Mouse (Mus musculus) large intestine, adult 2 months (tissue): ENCODE results near the gene Sncb. TPM values are rescaled to one million over a fixed set of nuclear protein-coding genes. Genes with fewer than 3 reads are reported as not detected.

ENCODE experiments used
- DNase-seq: peaks from one replicate; pipeline ENCODE4 v3.0.0-alpha.2; 2012; ENCODE audit warnings: low read depth, low spot score
- WGBS: fragments of 180-500 bp; shearing (Covaris S2); methylation state at CpG from one replicate; pipeline ENCODE4 v1.1.7; 2018; 5-methylcytosine and 5-hydroxymethylcytosine counted together
- polyA plus RNA-seq: library from polyadenylated mRNA; depleted of rRNA; stranded (reverse); fragments of >200 nt; gene quantifications from 2 replicates; pipeline ENCODE4 v1.2.3, GENCODE M21; 2012; rRNA removed

Gene Sncb
- polyA plus RNA-seq, result 0.55 and 0.57 TPM in 2 replicates

- 3% methylated on average over 35 of the region's 35 CpGs for WGBS
- DNase-seq, result no peak
These were observed at the start of gene Sncb for GRCm38 (mm10) chr13:54766192-54766768. TSS of gene Sncb (minus strand) at chr13:54766595.

GRCm38 (mm10) chr13:54813381-54813780 is 47.0 kb upstream of the Sncb start:
- 69% methylated on average over 9 of the region's 9 CpGs for WGBS
- no peak for DNase-seq

- no peak for DNase-seq
- WGBS, result 57% methylated on average over 7 of the region's 7 CpGs
These were observed 45.1 kb upstream of the Sncb start for GRCm38 (mm10) chr13:54811476-54811875.

GRCm38 (mm10) chr13:54808067-54808466 is 41.7 kb upstream of the Sncb start:
- no peak for DNase-seq
- 68% methylated on average over 12 of the region's 12 CpGs for WGBS

GRCm38 (mm10) chr13:54806434-54806976 is 40.1 kb upstream of the Sncb start:
- DNase-seq, result no peak
- WGBS, result 28% methylated on average over 13 of the region's 13 CpGs

- WGBS, result 39% methylated on average over 21 of the region's 21 CpGs
- no peak for DNase-seq
These were observed 38.9 kb upstream of the Sncb start for GRCm38 (mm10) chr13:54805134-54805838.

GRCm38 (mm10) chr13:54803010-54803409 is 36.6 kb upstream of the Sncb start:
- DNase-seq, result no peak
- 78% methylated on average over 6 of the region's 6 CpGs for WGBS

- DNase-seq, result no peak
These were observed 33.8 kb upstream of the Sncb start for GRCm38 (mm10) chr13:54800206-54800605.

GRCm38 (mm10) chr13:54799701-54800100 is 33.3 kb upstream of the Sncb start:
- peak; percentile 50 for DNase-seq
- WGBS, result 19% methylated on average over 9 of the region's 9 CpGs

More at GRCm38 (mm10) chr13:54800206-54800605, 33.8 kb upstream of the Sncb start:
- 19% methylated on average over 4 of the region's 4 CpGs for WGBS

- no peak for DNase-seq
- WGBS, result 71% methylated on average over 10 of the region's 10 CpGs
These were observed 32.3 kb upstream of the Sncb start for GRCm38 (mm10) chr13:54798740-54799139.

- WGBS, result 76% methylated on average over 16 of the region's 16 CpGs
- DNase-seq, result no peak
These were observed 31.7 kb upstream of the Sncb start for GRCm38 (mm10) chr13:54797861-54798643.

GRCm38 (mm10) chr13:54797356-54797755 is 31.0 kb upstream of the Sncb start:
- WGBS, result 38% methylated on average over 4 of the region's 4 CpGs
- no peak for DNase-seq

GRCm38 (mm10) chr13:54794843-54795242 is 28.4 kb upstream of the Sncb start:
- WGBS, result 60% methylated on average over 5 of the region's 5 CpGs
- no peak for DNase-seq

GRCm38 (mm10) chr13:54794002-54794577 is 27.7 kb upstream of the Sncb start:
- DNase-seq, result no peak
- 47% methylated on average over 16 of the region's 16 CpGs for WGBS

GRCm38 (mm10) chr13:54792259-54793230 is 26.1 kb upstream of the Sncb start:
- WGBS, result 44% methylated on average over 21 of the region's 21 CpGs
- no peak for DNase-seq

- WGBS, result 2% methylated on average over 38 of the region's 38 CpGs
- no peak for DNase-seq
These were observed 23.4 kb upstream of the Sncb start for GRCm38 (mm10) chr13:54789561-54790397.

GRCm38 (mm10) chr13:54788740-54789560 is 22.6 kb upstream of the Sncb start, which contains the start of gene Tspan17:
TSS of gene Tspan17 (plus strand) at chr13:54789377.
- DNase-seq, result peak; percentile 89
- 2% methylated on average over 49 of the region's 49 CpGs for WGBS
